Mouse (Mus musculus) intestine, embryonic 15.5 days (tissue): Measurements from ENCODE around the gene Snrpa. TPM values are rescaled to one million over a fixed set of nuclear protein-coding genes. Genes with fewer than 3 reads are reported as not detected.

Source experiments
- ATAC-seq: fragments of 200-750 bp; cut with Nextera tagmentation; 2 replicates; pipeline ENCODE4 v1.8.0; 2017; ENCODE audit warnings: moderate TSS enrichment, moderate library complexity
- H3K27ac ChIP-seq: fragments of 300-500 bp; sonication (generic); 2 replicates; pipeline ENCODE4 v1.5.1; 2015; ENCODE audit warnings: mild to moderate bottlenecking, inconsistent platforms
- H3K27me3 ChIP-seq: fragments of 300-500 bp; sonication (generic); replicated peaks from 2 replicates; pipeline ENCODE4 v1.6.1; 2015; ENCODE audit warnings: inconsistent platforms
- H3K36me3 ChIP-seq: fragments of 300-500 bp; sonication (generic); 2 replicates; pipeline ENCODE4 v1.6.1; 2015; ENCODE audit warnings: inconsistent platforms
- H3K4me1 ChIP-seq: fragments of 300-500 bp; sonication (generic); replicated peaks from 2 replicates; pipeline ENCODE4 v1.6.1; 2015; ENCODE audit warnings: inconsistent platforms
- H3K4me2 ChIP-seq: fragments of 300-500 bp; sonication (generic); replicated peaks from 2 replicates; pipeline ENCODE4 v1.6.1; 2015; ENCODE audit warnings: mild to moderate bottlenecking, inconsistent platforms
- H3K4me3 ChIP-seq: fragments of 300-500 bp; sonication (generic); replicated peaks from 2 replicates; pipeline ENCODE4 v1.5.1; 2015; ENCODE audit warnings: inconsistent platforms
- H3K9ac ChIP-seq: fragments of 300-500 bp; sonication (generic); 2 replicates; pipeline ENCODE4 v1.6.1; 2015; ENCODE audit warnings: inconsistent platforms
- H3K9me3 ChIP-seq: fragments of 300-500 bp; sonication (generic); 2 replicates; pipeline ENCODE4 v1.6.1; 2016; ENCODE audit warnings: inconsistent platforms
- WGBS: fragments of 180-500 bp; shearing (Covaris S2); methylation state at CpG from one replicate; pipeline ENCODE4 v1.1.7; 2015; 5-methylcytosine and 5-hydroxymethylcytosine counted together
- polyA plus RNA-seq: library from polyadenylated mRNA; unstranded; fragments of >200 nt; fragmentation: Nextera tagmentation; extraction: Ambion mirVana; gene quantifications from 2 replicates; pipeline ENCODE4 v1.2.1, GENCODE M21; 2015

The Snrpa gene
- polyA plus RNA-seq, 1 experiment from 2014 or later, result 223 TPM

DNA sequence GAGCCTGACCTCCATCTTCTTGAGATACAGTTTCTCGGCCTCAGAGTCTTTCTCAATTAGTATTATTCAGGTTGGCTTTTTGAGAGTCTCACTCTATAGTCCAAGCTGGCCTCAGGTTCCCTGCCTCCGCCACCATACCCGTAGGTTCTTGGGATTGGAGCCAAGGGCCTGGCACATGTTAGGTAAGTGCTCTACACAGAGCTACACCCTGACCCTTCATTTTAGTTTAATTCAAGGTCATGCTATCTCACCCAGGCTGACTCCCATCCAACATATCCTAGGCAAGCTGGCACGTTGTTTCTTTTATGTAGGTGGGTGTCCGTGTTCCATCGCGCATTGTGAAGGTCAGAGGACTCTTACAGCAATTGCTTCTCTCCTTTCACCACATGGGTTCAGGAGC, 21.2 kb downstream of the Snrpa start:
- no peaks in the 10 kb centered on the region for H3K27me3 ChIP-seq
- H3K36me3 ChIP-seq, result peaks cover 9% of the 10 kb centered on the region; the same call in 1 of the 2 replicates
- no peak overlapping the region for H3K27ac ChIP-seq
- peaks cover 6% of the 10 kb centered on the region; the same call in 1 of the 2 replicates for H3K4me1 ChIP-seq
- no peaks in the 10 kb centered on the region for H3K9me3 ChIP-seq
- no peak overlapping the region for H3K4me2 ChIP-seq
- H3K9ac ChIP-seq, result no peak overlapping the region
- no peak overlapping the region for H3K4me3 ChIP-seq
- ATAC-seq, result no peak
- WGBS, result 96% methylated on average over 7 of the region's 7 CpGs

DNA sequence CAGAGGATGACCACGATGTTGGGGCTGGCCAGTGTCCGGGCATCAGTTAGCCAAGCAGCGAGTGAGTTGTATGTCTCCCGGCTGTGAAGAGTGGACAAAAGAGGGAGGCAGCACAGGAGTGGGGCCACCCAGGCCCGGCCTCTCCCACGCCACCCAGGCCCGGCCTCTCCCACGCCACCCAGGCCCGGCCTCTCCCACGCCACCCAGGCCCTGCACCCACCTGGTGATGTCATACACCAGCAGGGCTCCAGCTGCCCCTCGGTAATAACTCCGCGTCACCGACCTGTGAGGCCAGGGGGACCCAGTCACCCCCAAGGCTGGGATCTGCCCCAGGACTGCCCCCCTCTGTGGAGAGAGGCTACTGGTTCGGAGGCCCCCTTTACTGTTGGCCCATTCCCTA, 21.6 kb downstream of the Snrpa start:
- Histone ChIP-seq H3K9ac (no peak overlapping the region), H3K9me3 (no peaks in the 10 kb centered on the region), H3K4me2 (no peak overlapping the region), H3K27ac (no peak overlapping the region), H3K27me3 (no peaks in the 10 kb centered on the region), H3K4me1 (peaks cover 2% of the 10 kb centered on the region; the same call in 1 of the 2 replicates), H3K4me3 (no peak overlapping the region), H3K36me3 (peaks cover 9% of the 10 kb centered on the region; the same call in 1 of the 2 replicates)
- 93% methylated on average over 15 of the region's 15 CpGs for WGBS
- ATAC-seq, result no peak

DNA sequence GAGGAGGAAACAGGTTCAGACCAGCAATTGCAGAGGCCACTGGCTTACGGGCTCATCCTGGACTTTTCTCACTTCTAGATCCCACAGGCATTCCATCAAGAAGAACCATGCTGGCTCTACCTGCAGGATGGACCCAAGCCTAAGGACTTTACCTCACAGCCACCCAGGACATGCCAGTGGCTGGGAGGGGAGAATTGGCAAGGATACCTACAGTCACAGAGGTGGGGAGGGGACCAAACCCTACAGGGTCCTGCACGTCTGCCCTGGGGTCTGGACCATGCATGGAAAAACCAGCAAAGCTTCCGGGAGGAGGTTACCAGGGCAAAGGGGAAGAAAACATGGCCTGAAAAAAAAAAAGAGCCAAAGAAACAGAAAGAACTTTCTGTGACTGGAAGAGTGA, 25.1 kb downstream of the Snrpa start:
- Histone ChIP-seq H3K4me1 (0 out of 2 replicates have a peak, but pooled peaks cover 6% of the 10 kb centered on the region), H3K4me3 (no peak overlapping the region), H3K36me3 (peaks cover 9% of the 10 kb centered on the region; the same call in 1 of the 2 replicates), H3K9me3 (no peaks in the 10 kb centered on the region), H3K4me2 (no peak overlapping the region), H3K27me3 (no peaks in the 10 kb centered on the region), H3K27ac (no peak overlapping the region), H3K9ac (no peak overlapping the region)
- ATAC-seq, result no peak
- 96% methylated on average over 3 of the region's 3 CpGs for WGBS

DNA sequence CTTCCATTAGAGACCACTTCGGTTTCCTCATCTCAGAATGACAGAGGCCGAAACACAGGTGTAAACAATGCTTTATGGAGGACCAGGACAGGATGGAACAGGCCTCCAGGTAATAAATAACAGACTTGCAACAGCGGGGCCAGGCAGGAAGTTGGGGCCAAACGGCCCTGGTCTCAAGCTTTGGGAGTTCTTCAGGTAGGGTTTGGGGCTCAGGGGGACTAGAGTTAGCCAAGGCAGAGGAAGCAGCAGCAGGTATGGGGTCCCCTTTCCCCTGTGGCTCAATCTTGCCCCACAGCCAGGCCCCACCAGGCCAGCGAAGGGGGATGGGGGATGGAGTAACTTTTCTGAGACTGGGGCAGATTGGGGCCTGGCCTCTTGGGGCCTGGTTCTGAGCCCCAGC, 27.7 kb downstream of the Snrpa start:
- Histone ChIP-seq H3K9me3 (no peaks in the 10 kb centered on the region), H3K4me3 (no peak overlapping the region), H3K9ac (no peak overlapping the region), H3K27me3 (no peaks in the 10 kb centered on the region), H3K4me1 (peaks cover 27% of the 10 kb centered on the region), H3K27ac (no peak overlapping the region), H3K36me3 (peaks cover 12% of the 10 kb centered on the region; the same call in 1 of the 2 replicates), H3K4me2 (no peak overlapping the region)
- ATAC-seq, result no peak
- WGBS, result 83% methylated on average over 5 of the region's 5 CpGs

DNA sequence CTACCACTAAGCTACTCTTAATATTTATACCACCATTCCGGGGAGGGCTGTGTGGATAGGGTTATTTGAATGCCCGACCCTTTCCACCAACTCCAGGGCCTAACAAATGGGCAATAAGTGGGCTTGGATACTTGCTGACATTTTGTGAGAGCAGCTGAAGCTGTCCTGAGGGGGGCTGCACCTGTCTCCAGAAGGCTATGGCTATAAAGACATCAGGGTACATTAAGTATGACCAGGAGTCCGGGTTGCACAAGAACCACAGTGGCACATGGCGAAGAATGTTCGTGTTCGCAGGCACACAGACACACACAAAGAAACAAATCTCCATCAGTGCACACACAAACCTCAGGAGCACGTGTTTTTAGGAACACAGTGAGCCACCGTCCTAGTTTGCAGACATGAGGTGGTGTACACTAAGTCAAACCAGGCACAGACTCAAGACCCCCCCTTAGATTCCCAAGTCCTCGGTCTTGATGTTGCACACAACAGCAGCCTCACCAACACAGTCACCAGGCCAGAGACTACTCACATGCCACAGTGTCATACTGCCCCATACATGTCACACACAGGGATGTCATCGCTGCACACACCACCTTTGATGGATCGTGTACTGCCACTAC, 28.5 kb downstream of the Snrpa start:
- Histone ChIP-seq H3K27me3 (no peaks in the 10 kb centered on the region), H3K4me2 (peak overlapping the region; percentile 74), H3K36me3 (peaks cover 5% of the 10 kb centered on the region; the same call in 1 of the 2 replicates), H3K4me3 (peak overlapping the region; percentile 72), H3K4me1 (peaks cover 35% of the 10 kb centered on the region), H3K27ac (peak overlapping the region; percentile 98), H3K9ac (peak overlapping the region; percentile 46; the same call in 1 of the 2 replicates), H3K9me3 (no peaks in the 10 kb centered on the region)
- 71% methylated on average over 11 of the region's 11 CpGs for WGBS
- ATAC-seq, result no peak

DNA sequence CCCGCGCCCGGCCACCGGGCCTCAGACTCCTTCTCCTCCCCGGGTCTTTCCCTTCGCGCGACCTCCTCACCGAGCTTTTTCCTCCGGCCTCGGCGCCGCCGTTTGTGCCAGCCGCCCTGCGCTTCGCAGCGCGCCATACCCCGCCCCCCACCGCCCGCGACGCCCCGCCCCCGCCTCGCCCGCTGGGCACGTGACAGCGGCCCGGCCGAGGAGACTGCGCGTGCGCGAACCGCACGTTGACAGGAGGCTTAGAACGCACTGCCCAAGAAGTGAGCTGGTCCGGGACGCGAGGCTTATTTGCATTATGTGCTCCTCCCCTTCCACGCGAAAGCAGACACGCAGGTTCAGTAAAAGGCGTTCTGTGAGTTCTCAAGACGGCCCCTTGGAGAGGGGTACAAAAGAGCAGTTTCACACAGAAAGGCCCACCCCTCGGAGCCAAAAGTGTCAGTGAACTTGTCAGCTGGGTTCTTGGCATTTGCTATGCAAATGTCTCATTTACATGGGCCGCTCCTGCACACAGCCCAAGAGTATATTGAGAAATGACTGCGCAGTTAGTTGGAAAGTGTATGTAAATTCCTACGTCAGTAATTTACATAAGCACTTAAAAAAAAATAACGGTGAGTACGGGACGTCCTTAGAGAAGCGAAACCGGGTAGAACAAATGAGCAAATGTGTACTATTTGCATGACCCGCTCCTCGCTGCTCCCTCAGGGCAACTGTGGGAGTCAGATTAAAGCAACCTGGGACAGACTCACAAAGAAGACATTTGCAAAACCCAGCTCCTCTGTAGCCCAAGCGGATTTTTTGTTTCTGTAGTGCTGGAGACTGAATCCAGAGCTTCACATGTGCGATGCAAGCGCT, 29.2 kb downstream of the Snrpa start, which contains the start of gene Egln2:
TSS of gene Egln2 (minus strand) at position 189 of the 861 bp plus-strand sequence.
- H3K27me3 ChIP-seq, result no peaks in the 10 kb centered on the region
- no peaks in the 10 kb centered on the region for H3K9me3 ChIP-seq
- H3K4me3 ChIP-seq, result peak within 1 kb of the TSS; percentile 72
- peak within 1 kb of the TSS; percentile 78 for H3K4me2 ChIP-seq
- peak within 1 kb of the TSS; percentile 83 for H3K9ac ChIP-seq
- H3K36me3 ChIP-seq, result 0 out of 2 replicates have a peak, but pooled peaks cover 3% of the 10 kb centered on the region
- ATAC-seq, result peak; percentile 88
- peak within 1 kb of the TSS; percentile 98 for H3K27ac ChIP-seq
- peaks cover 38% of the 10 kb centered on the region for H3K4me1 ChIP-seq
- WGBS, result 1% methylated on average over 51 of the region's 61 CpGs

DNA sequence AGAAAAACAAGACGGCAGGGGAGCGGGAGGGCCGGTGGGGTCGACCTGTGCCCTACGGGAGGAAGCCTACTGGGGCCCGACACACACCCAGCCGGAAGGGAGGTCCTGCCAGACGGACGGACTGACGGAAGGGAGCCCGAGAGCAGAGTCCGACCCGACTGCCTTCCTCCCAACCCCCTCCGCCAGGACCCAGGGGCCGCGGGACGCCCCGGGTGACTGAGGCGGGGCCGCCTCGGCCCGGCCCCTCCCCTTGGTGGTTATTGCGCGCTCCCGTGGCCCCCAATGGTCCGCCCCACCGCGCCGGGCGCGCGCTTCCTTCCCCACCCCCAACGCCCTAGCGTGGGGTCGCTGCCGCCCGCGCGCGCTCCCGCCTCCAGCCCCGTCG, 29.9 kb downstream of the Snrpa start:
- Histone ChIP-seq H3K4me3 (peak overlapping the region; percentile 72), H3K9me3 (no peaks in the 10 kb centered on the region), H3K4me1 (peaks cover 43% of the 10 kb centered on the region), H3K4me2 (peak overlapping the region; percentile 78), H3K9ac (peak overlapping the region; percentile 83), H3K27me3 (no peaks in the 10 kb centered on the region), H3K36me3 (0 out of 2 replicates have a peak, but pooled peaks cover 3% of the 10 kb centered on the region), H3K27ac (peak overlapping the region; percentile 98)
- under 1% methylated on average over 41 of the region's 43 CpGs for WGBS
- ATAC-seq, result peak; percentile 91

DNA sequence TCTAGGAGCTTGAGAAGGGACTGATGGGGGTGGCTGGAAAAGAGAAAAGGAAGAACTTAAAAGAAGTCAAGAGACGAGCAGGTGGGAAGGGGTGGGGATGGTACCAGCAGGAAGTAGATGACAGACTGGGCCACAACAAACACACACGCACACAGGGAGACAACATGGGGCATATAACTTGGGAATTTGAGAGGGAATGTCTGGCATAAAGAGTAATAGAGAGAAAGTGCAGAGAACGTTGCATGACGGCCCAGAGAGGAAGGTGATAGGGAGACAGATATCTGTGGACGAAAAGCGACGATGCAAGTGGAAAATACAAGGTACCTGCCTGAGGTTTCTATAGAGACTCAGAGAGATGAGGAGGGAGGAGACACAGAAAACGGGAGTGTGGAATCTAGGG, 30.4 kb downstream of the Snrpa start:
- H3K4me3 ChIP-seq, result peak overlapping the region; percentile 72
- H3K4me2 ChIP-seq, result peak overlapping the region; percentile 78
- H3K36me3 ChIP-seq, result 0 out of 2 replicates have a peak, but pooled peaks cover 3% of the 10 kb centered on the region
- peak overlapping the region; percentile 98 for H3K27ac ChIP-seq
- no peaks in the 10 kb centered on the region for H3K27me3 ChIP-seq
- peak; percentile 10 for ATAC-seq
- WGBS, result 2% methylated on average over 8 of the region's 8 CpGs
- H3K4me1 ChIP-seq, result peaks cover 48% of the 10 kb centered on the region
- peak overlapping the region; percentile 83 for H3K9ac ChIP-seq
- H3K9me3 ChIP-seq, result no peaks in the 10 kb centered on the region

DNA sequence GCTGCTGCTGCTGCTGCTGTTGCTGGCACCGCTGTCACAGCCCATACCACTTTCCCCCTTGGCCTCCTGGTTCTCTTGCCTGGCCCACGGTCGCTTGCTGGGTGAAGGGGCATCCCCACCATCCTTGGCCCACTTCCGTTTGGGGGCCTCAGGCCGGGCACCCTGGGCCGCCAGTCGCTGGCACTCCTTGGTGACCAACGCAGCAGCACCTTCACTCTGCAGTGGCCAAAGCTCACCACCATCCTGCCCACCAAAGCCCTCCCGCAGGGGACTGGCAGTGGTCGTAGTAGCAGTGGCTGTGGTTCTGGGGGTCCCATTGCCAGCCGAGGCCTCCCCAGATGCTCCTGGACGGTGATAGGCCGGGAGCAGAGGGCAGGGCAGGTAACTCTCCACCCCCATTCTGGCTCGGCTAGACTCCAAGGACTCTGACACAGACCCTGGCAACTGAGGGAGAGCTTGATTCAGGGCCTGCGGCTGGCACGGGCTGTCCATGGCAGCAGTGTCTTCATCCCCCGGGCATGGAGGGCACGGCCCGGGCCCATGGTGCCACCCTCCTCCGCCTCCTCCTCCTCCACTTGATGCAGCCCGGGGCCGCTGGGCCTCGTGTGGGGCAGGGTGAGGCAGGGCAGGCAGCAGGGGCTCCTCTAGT, 30.9 kb downstream of the Snrpa start:
- H3K36me3 ChIP-seq, result 0 out of 2 replicates have a peak, but pooled peaks cover 3% of the 10 kb centered on the region
- H3K4me2 ChIP-seq, result peak overlapping the region; percentile 78
- WGBS, result 65% methylated on average over 23 of the region's 23 CpGs
- no peaks in the 10 kb centered on the region for H3K9me3 ChIP-seq
- no peaks in the 10 kb centered on the region for H3K27me3 ChIP-seq
- ATAC-seq, result no peak
- H3K27ac ChIP-seq, result no peak overlapping the region
- peak overlapping the region; percentile 83 for H3K9ac ChIP-seq
- peak overlapping the region; percentile 72 for H3K4me3 ChIP-seq
- H3K4me1 ChIP-seq, result peaks cover 52% of the 10 kb centered on the region

DNA sequence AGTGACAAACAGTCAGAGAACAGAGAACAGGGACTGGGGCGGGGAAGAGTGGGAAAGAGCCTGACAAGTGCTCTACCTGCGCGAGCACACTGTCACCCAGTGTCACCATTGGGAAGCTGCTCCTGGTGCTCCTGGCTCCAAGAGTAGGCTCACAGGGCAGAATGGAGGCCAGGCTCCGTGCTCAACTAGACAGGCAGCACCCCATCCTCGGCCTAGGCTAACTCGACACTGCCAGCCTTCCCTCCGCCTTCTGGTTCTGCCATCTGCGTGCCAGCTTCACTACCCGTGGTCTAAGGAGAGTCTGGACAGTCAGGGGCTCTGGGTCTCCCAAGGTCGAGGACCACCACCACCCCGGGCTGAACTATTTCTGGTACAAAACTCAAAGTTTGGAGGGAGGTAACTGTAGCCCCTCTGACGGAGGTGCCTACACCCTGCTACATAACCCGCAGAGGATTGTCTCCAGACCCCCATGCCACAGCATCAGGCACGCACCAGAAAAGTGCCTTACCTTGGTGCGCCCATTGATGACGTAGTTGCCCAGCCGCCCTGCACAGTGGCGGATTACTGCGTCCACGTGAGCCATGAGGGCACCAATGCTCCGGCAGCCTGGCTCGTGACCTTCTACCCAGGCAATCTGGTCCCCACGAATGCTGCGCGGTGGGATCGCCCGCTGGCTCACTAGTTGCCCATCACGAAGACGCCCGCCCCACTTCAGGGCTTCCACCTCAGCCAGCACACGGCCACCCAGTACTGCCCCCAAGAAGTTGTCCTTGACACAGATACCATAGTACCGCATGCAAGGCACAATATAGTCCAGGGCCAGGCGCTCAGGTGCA, 31.7 kb downstream of the Snrpa start:
- H3K36me3 ChIP-seq, result 0 out of 2 replicates have a peak, but pooled peaks cover 7% of the 10 kb centered on the region
- no peak overlapping the region for H3K27ac ChIP-seq
- H3K4me2 ChIP-seq, result peak overlapping the region; percentile 78
- no peaks in the 10 kb centered on the region for H3K9me3 ChIP-seq
- H3K9ac ChIP-seq, result peak overlapping the region; percentile 83
- ATAC-seq, result no peak
- 81% methylated on average over 33 of the region's 33 CpGs for WGBS
- H3K4me3 ChIP-seq, result peak overlapping the region; percentile 72
- peaks cover 55% of the 10 kb centered on the region for H3K4me1 ChIP-seq
- no peaks in the 10 kb centered on the region for H3K27me3 ChIP-seq

DNA sequence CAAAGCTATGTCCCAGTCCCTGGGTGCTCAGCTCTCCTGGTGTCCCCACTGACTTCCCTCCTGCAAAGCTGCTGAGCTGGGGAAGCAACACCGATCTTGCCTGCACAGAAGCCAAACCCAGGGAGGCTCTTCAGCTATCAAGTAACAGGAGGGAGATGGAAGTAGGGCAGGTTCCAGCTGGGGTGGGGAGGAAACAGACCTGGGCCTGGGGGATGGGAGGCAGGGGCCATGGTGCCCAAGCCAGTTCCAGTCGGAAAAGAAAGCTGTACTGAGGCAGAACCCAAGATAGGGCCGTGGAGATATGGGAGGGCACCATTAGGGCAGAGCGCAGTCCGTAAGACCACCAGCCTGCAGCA, 32.6 kb downstream of the Snrpa start:
- Histone ChIP-seq H3K27me3 (no peaks in the 10 kb centered on the region), H3K4me1 (peaks cover 55% of the 10 kb centered on the region), H3K4me3 (no peak overlapping the region), H3K9ac (peak overlapping the region; percentile 20; the same call in 1 of the 2 replicates), H3K27ac (no peak overlapping the region), H3K9me3 (no peaks in the 10 kb centered on the region), H3K4me2 (peak overlapping the region; percentile 78), H3K36me3 (peaks cover 15% of the 10 kb centered on the region; the same call in 1 of the 2 replicates)
- WGBS, result 78% methylated on average over 5 of the region's 5 CpGs
- ATAC-seq, result no peak
